Mouse (Mus musculus) urinary bladder, postnatal 10 days (tissue): ENCODE results near the gene Il9r.

Experiments used
- DNase-seq: peaks from one replicate; pipeline ENCODE4 v3.0.0; 2022; ENCODE audit warnings: low spot score

Il9r gene

GRCm38 (mm10) chr11:32200075-32200601, at the start of gene Il9r:
Il9r (minus strand) TSS chr11:32200279.
- DNase-seq: peak; percentile 4

- no peak for DNase-seq
Observed at GRCm38 (mm10) chr11:32248350-32248749, 48.3 kb upstream of the Il9r start.

GRCm38 (mm10) chr11:32247068-32247467, 47.0 kb upstream of the Il9r start:
- DNase-seq: no peak

GRCm38 (mm10) chr11:32245614-32246013, 45.5 kb upstream of the Il9r start:
- no peak for DNase-seq

GRCm38 (mm10) chr11:32244617-32245016, 44.5 kb upstream of the Il9r start:
- DNase-seq: no peak

- no peak for DNase-seq
Observed at GRCm38 (mm10) chr11:32244064-32244463, 44.0 kb upstream of the Il9r start.

- no peak for DNase-seq
Observed at GRCm38 (mm10) chr11:32243205-32243955, 43.3 kb upstream of the Il9r start.

GRCm38 (mm10) chr11:32242209-32242608, 42.1 kb upstream of the Il9r start:
- no peak for DNase-seq

GRCm38 (mm10) chr11:32241391-32241790, 41.3 kb upstream of the Il9r start:
- no peak for DNase-seq

- DNase-seq: no peak
Observed at GRCm38 (mm10) chr11:32238093-32238860, 38.2 kb upstream of the Il9r start.

GRCm38 (mm10) chr11:32237411-32237795, 37.3 kb upstream of the Il9r start:
- no peak for DNase-seq

GRCm38 (mm10) chr11:32236712-32237410, 36.8 kb upstream of the Il9r start:
- no peak for DNase-seq

GRCm38 (mm10) chr11:32236132-32236531, 36.1 kb upstream of the Il9r start:
- DNase-seq: no peak

- DNase-seq: no peak
Observed at GRCm38 (mm10) chr11:32235646-32236045, 35.6 kb upstream of the Il9r start.

- no peak for DNase-seq
Observed at GRCm38 (mm10) chr11:32234816-32235485, 34.9 kb upstream of the Il9r start.

- DNase-seq: no peak
Observed at GRCm38 (mm10) chr11:32233895-32234294, 33.8 kb upstream of the Il9r start.

GRCm38 (mm10) chr11:32232848-32233247, 32.8 kb upstream of the Il9r start:
- DNase-seq: no peak

- no peak for DNase-seq
Observed at GRCm38 (mm10) chr11:32231125-32231524, 31.0 kb upstream of the Il9r start.

GRCm38 (mm10) chr11:32230220-32230619, 30.1 kb upstream of the Il9r start:
- DNase-seq: no peak

GRCm38 (mm10) chr11:32228292-32228845, 28.3 kb upstream of the Il9r start:
- DNase-seq: no peak

- no peak for DNase-seq
Observed at GRCm38 (mm10) chr11:32227555-32227954, 27.5 kb upstream of the Il9r start.

- DNase-seq: no peak
Observed at GRCm38 (mm10) chr11:32227041-32227440, 27.0 kb upstream of the Il9r start.
